In the genomic region with DNA sequence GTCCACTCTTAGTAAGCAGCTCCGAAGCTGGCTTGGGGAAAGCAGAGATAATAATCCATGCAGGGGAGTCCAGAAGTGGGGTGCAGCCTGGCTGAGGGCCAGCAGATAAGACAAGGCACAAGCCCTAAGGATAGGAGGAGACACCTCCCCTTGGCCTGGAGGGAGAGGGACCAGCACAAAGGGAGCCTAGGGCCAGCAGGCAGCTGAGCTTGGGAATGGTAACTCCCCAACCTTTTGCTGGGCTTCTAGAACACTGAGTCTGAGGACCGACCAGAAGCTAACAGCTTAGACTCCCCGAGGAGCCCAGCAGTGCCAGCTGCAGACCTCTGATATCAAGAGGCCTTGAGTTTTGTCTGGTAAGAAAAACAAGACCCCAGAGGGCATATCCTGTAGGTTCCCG, we compare ENCODE assay signal across 9 mouse cellular contexts.
DNase-seq lines count a peak whose midpoint lies in the region; ATAC-seq and TF ChIP-seq lines count a peak whose summit lies in the region.
"Had no signal": no experiment of that assay in that cellular context is flagged by ENCODE, and none has a peak within 500 bp of the region (broad histone marks: within the 10 kb centered on the region; RNA-seq: fewer than 3 reads in every experiment).

No protein-coding gene starts in this region.

- H3K79me2 ChIP-seq in heart, adult 2 months (replicated peaks; ENCODE audit: control insufficient read depth, insufficient read depth, low read length) = no peaks in the 10 kb centered on the region

- ATAC-seq in heart, embryonic 16.5 days (replicated peaks; ENCODE audit: extremely low read depth, insufficient read depth, low FRiP score) = no peak
- ATAC-seq in forebrain, embryonic 12.5 days (ENCODE audit: low FRiP score) = no peak
- peak; percentile 68 for ATAC-seq in liver, embryonic 12.5 days
- no peak for ATAC-seq in midbrain, embryonic 16.5 days

- no peak overlapping the region for H3K9ac ChIP-seq in heart, embryonic 16.5 days (ENCODE audit: low read length)
- H3K9ac ChIP-seq in heart, adult 2 months (ENCODE audit: low read depth, low read length) = no peak overlapping the region
- H3K9ac ChIP-seq in forebrain, embryonic 12.5 days = no peak overlapping the region
- no peak overlapping the region for H3K9ac ChIP-seq in liver, embryonic 12.5 days
- H3K9ac ChIP-seq in midbrain, embryonic 16.5 days (ENCODE audit: low read depth, low read length) = peak overlapping the region; percentile 26; the same call in 1 of the 2 replicates
- H3K9ac ChIP-seq: limb, embryonic 15.5 days had no signal

- H3K27ac ChIP-seq in heart, embryonic 16.5 days (ENCODE audit: low read length) = peak overlapping the region; percentile 17; the same call in 1 of the 2 replicates
- no peak overlapping the region for H3K27ac ChIP-seq in heart, adult 2 months
- peak overlapping the region; percentile 71 for H3K27ac ChIP-seq in forebrain, embryonic 12.5 days
- H3K27ac ChIP-seq in liver, embryonic 12.5 days = peak overlapping the region; percentile 34
- H3K27ac ChIP-seq in midbrain, embryonic 16.5 days (ENCODE audit: low read length) = peak overlapping the region; percentile 64
- H3K27ac ChIP-seq: limb, embryonic 15.5 days had no signal

- no peak overlapping the region for H3K4me3 ChIP-seq in heart, embryonic 16.5 days (ENCODE audit: low read length)
- H3K4me3 ChIP-seq in heart, adult 2 months = no peak overlapping the region
- H3K4me3 ChIP-seq in forebrain, embryonic 12.5 days (replicated peaks) = no peak overlapping the region
- no peak overlapping the region for H3K4me3 ChIP-seq in liver, embryonic 12.5 days
- no peak overlapping the region for H3K4me3 ChIP-seq in midbrain, embryonic 16.5 days (ENCODE audit: low read depth, low read length)
- H3K4me3 ChIP-seq: limb, embryonic 15.5 days had no signal

- H3K4me1 ChIP-seq in heart, embryonic 16.5 days (ENCODE audit: control insufficient read depth, insufficient read depth, low read length) = peaks cover 33% of the 10 kb centered on the region
- peaks cover 1% of the 10 kb centered on the region; the same call in 1 of the 2 replicates for H3K4me1 ChIP-seq in heart, adult 2 months (ENCODE audit: control insufficient read depth, insufficient read depth, low read length)
- peaks cover 99% of the 10 kb centered on the region for H3K4me1 ChIP-seq in forebrain, embryonic 12.5 days
- H3K4me1 ChIP-seq in liver, embryonic 12.5 days = peaks cover 67% of the 10 kb centered on the region
- H3K4me1 ChIP-seq in midbrain, embryonic 16.5 days (ENCODE audit: control insufficient read depth, insufficient read depth, low read length) = peaks cover 47% of the 10 kb centered on the region

- TF ChIP-seq POLR2A in heart, adult 2 months (IDR thresholded peaks at IDR 0.05; ENCODE audit: insufficient read depth, low read depth, low read length) = no peak

- no peaks in the 10 kb centered on the region for H3K9me3 ChIP-seq in heart, embryonic 16.5 days (replicated peaks; ENCODE audit: control insufficient read depth, low read length)
- no peaks in the 10 kb centered on the region for H3K9me3 ChIP-seq in forebrain, embryonic 12.5 days
- no peaks in the 10 kb centered on the region for H3K9me3 ChIP-seq in liver, embryonic 12.5 days (replicated peaks)
- H3K9me3 ChIP-seq in midbrain, embryonic 16.5 days (replicated peaks; ENCODE audit: control insufficient read depth, low read length, poor library complexity, severe bottlenecking) = no peaks in the 10 kb centered on the region
- H3K9me3 ChIP-seq: limb, embryonic 15.5 days had no signal

- intact Hi-C loops in heart, adult 2 months (cut with DNase I) = no loop called here

- no peak for TF ChIP-seq CTCF in heart, adult 2 months (IDR thresholded peaks at IDR 0.05)

- TF ChIP-seq EP300 in heart, adult 2 months (IDR thresholded peaks at IDR 0.05; ENCODE audit: insufficient read depth, low read depth, low read length) = no peak

- 20% methylated on average over 4 of the region's 4 CpGs for WGBS in heart, embryonic 16.5 days
- 41% methylated on average over 4 of the region's 4 CpGs for WGBS in heart, adult 2 months
- WGBS in forebrain, embryonic 12.5 days = 25% methylated on average over 4 of the region's 4 CpGs
- WGBS in liver, embryonic 12.5 days (ENCODE audit: insufficient replicate concordance) = 6% methylated on average over 4 of the region's 4 CpGs
- 14% methylated on average over 4 of the region's 4 CpGs for WGBS in midbrain, embryonic 16.5 days

- DNase-seq in heart, adult 2 months = no peak
- DNase-seq in urinary bladder, postnatal 25 days (ENCODE audit: low spot score) = no peak
- no peak for DNase-seq in yolk sac, embryonic 10.5 days (ENCODE audit: low spot score)
- DNase-seq in spleen, adult 18-20 months = no peak

- no peak overlapping the region for H3K4me2 ChIP-seq in heart, embryonic 16.5 days (ENCODE audit: low read depth, low read length)
- H3K4me2 ChIP-seq in forebrain, embryonic 12.5 days = no peak overlapping the region
- peak overlapping the region; percentile 29 for H3K4me2 ChIP-seq in liver, embryonic 12.5 days
- no peak overlapping the region for H3K4me2 ChIP-seq in midbrain, embryonic 16.5 days (ENCODE audit: low read length)
- H3K4me2 ChIP-seq: limb, embryonic 15.5 days had no signal

- H3K36me3 ChIP-seq in heart, embryonic 16.5 days (ENCODE audit: control insufficient read depth, insufficient read depth) = no peaks in the 10 kb centered on the region
- H3K36me3 ChIP-seq in heart, adult 2 months (ENCODE audit: control insufficient read depth, insufficient read depth, low read length) = no peaks in the 10 kb centered on the region
- H3K36me3 ChIP-seq in forebrain, embryonic 12.5 days (replicated peaks) = no peaks in the 10 kb centered on the region
- H3K36me3 ChIP-seq in liver, embryonic 12.5 days = no peaks in the 10 kb centered on the region
- no peaks in the 10 kb centered on the region for H3K36me3 ChIP-seq in midbrain, embryonic 16.5 days (ENCODE audit: control insufficient read depth, insufficient read depth, low read length)
- H3K36me3 ChIP-seq: limb, embryonic 15.5 days had no signal

- H3K27me3 ChIP-seq in heart, embryonic 16.5 days (ENCODE audit: control insufficient read depth, insufficient read depth, low read length) = no peaks in the 10 kb centered on the region
- H3K27me3 ChIP-seq in heart, adult 2 months (ENCODE audit: control insufficient read depth, insufficient read depth, low read length) = no peaks in the 10 kb centered on the region
- peaks cover 14% of the 10 kb centered on the region for H3K27me3 ChIP-seq in forebrain, embryonic 12.5 days
- H3K27me3 ChIP-seq in liver, embryonic 12.5 days (replicated peaks) = peaks cover 23% of the 10 kb centered on the region
- H3K27me3 ChIP-seq in midbrain, embryonic 16.5 days (ENCODE audit: control insufficient read depth, insufficient read depth, low read depth, low read length) = no peaks in the 10 kb centered on the region
